Mouse (Mus musculus): ENCODE data around the gene Skint3. TPM values are rescaled to one million over a fixed set of nuclear protein-coding genes. Genes with fewer than 3 reads are reported as not detected.
"Not testable (repeated sequence)": the region's sequence is repeated elsewhere in the genome, so short reads cannot be mapped to it uniquely, and the experiment has no call there.

Gene Skint3
- polyA plus RNA-seq (2016; fragmentation: Nextera tagmentation; extraction: Ambion mirVana) = not detected in 2 replicates

- no peaks in the 10 kb centered on the region for H3K4me1 ChIP-seq
- H3K9ac ChIP-seq = no peak within 1 kb of the TSS
- H3K4me2 ChIP-seq = no peak within 1 kb of the TSS
- no peaks in the 10 kb centered on the region for H3K36me3 ChIP-seq (replicated peaks)
- whole genome bisulfite sequencing = 93% methylated on average over 1 of the region's 1 CpGs
- no peaks in the 10 kb centered on the region for H3K27me3 ChIP-seq
- 0 out of 2 replicates have a peak, but pooled peaks cover 5% of the 10 kb centered on the region for H3K9me3 ChIP-seq
- H3K27ac ChIP-seq = no peak within 1 kb of the TSS
- H3K4me3 ChIP-seq (replicated peaks) = no peak within 1 kb of the TSS
- no peak for ATAC-seq (ENCODE audit: low FRiP score)
These were observed at the start of gene Skint3 for GRCm38 (mm10) chr4:112231945-112232344. Gene Skint3, plus strand, starts transcription at chr4:112232245.

- no peaks in the 10 kb centered on the region for H3K36me3 ChIP-seq (replicated peaks)
- no peak overlapping the region for H3K27ac ChIP-seq
- 85% methylated on average over 1 of the region's 1 CpGs for WGBS
- H3K9me3 ChIP-seq = 0 out of 2 replicates have a peak, but pooled peaks cover 15% of the 10 kb centered on the region
- no peaks in the 10 kb centered on the region for H3K4me1 ChIP-seq
- no peaks in the 10 kb centered on the region for H3K27me3 ChIP-seq
- no peak overlapping the region for H3K4me3 ChIP-seq (replicated peaks)
- no peak for ATAC-seq (ENCODE audit: low FRiP score)
- H3K9ac ChIP-seq = no peak overlapping the region
- no peak overlapping the region for H3K4me2 ChIP-seq
These were observed 11.4 kb downstream of the Skint3 start for GRCm38 (mm10) chr4:112243416-112243815.

GRCm38 (mm10) chr4:112243951-112244350, 11.9 kb downstream of the Skint3 start:
- no peak overlapping the region for H3K9ac ChIP-seq
- H3K27me3 ChIP-seq = no peaks in the 10 kb centered on the region
- H3K36me3 ChIP-seq (replicated peaks) = no peaks in the 10 kb centered on the region
- no peaks in the 10 kb centered on the region for H3K4me1 ChIP-seq
- H3K4me2 ChIP-seq = no peak overlapping the region
- H3K27ac ChIP-seq = no peak overlapping the region
- H3K9me3 ChIP-seq = 0 out of 2 replicates have a peak, but pooled peaks cover 15% of the 10 kb centered on the region
- WGBS = 90% methylated on average over 3 of the region's 3 CpGs
- no peak overlapping the region for H3K4me3 ChIP-seq (replicated peaks)
- ATAC-seq (ENCODE audit: low FRiP score) = no peak

GRCm38 (mm10) chr4:112256022-112256421, 24.0 kb downstream of the Skint3 start:
- Histone ChIP-seq H3K9ac (no peak overlapping the region), H3K27me3 (no peaks in the 10 kb centered on the region), H3K4me1 (no peaks in the 10 kb centered on the region), H3K36me3 (replicated peaks) (no peaks in the 10 kb centered on the region), H3K4me3 (replicated peaks) (no peak overlapping the region), H3K4me2 (no peak overlapping the region), H3K27ac (no peak overlapping the region), H3K9me3 (0 out of 2 replicates have a peak, but pooled peaks cover 4% of the 10 kb centered on the region)
- 80% methylated on average over 5 of the region's 5 CpGs for WGBS
- no peak for ATAC-seq (ENCODE audit: low FRiP score)

GRCm38 (mm10) chr4:112287178-112287974, 55.3 kb downstream of the Skint3 start:
- WGBS = 80% methylated on average over 12 of the region's 12 CpGs
- H3K27ac ChIP-seq = no peak overlapping the region
- no peaks in the 10 kb centered on the region for H3K4me1 ChIP-seq
- ATAC-seq (ENCODE audit: low FRiP score) = no peak
- H3K9ac ChIP-seq = no peak overlapping the region
- no peaks in the 10 kb centered on the region for H3K36me3 ChIP-seq (replicated peaks)
- no peak overlapping the region for H3K4me3 ChIP-seq (replicated peaks)
- peaks cover 11% of the 10 kb centered on the region for H3K9me3 ChIP-seq
- H3K4me2 ChIP-seq = no peak overlapping the region
- H3K27me3 ChIP-seq = no peaks in the 10 kb centered on the region

- ATAC-seq (ENCODE audit: low FRiP score) = no peak
These were observed 56.4 kb downstream of the Skint3 start for GRCm38 (mm10) chr4:112288396-112288795.

GRCm38 (mm10) chr4:112302305-112302704, 70.3 kb downstream of the Skint3 start:
- Histone ChIP-seq H3K27me3 (no peaks in the 10 kb centered on the region), H3K27ac (no peak overlapping the region), H3K9me3 (peaks cover 19% of the 10 kb centered on the region), H3K4me1 (no peaks in the 10 kb centered on the region), H3K9ac (no peak overlapping the region), H3K4me3 (replicated peaks) (no peak overlapping the region), H3K36me3 (replicated peaks) (no peaks in the 10 kb centered on the region), H3K4me2 (no peak overlapping the region)
- WGBS = 78% methylated on average over 1 of the region's 1 CpGs
- ATAC-seq (ENCODE audit: low FRiP score) = no peak

More at GRCm38 (mm10) chr4:112288396-112288795, 56.4 kb downstream of the Skint3 start:
- WGBS = 87% methylated on average over 4 of the region's 4 CpGs
- Histone ChIP-seq H3K27me3 (no peaks in the 10 kb centered on the region), H3K4me3 (replicated peaks) (no peak overlapping the region), H3K9me3 (peaks cover 11% of the 10 kb centered on the region), H3K4me1 (no peaks in the 10 kb centered on the region), H3K4me2 (no peak overlapping the region), H3K36me3 (replicated peaks) (no peaks in the 10 kb centered on the region), H3K9ac (no peak overlapping the region), H3K27ac (no peak overlapping the region)

- Histone ChIP-seq H3K9me3 (peaks cover 19% of the 10 kb centered on the region), H3K36me3 (replicated peaks) (no peaks in the 10 kb centered on the region), H3K4me1 (no peaks in the 10 kb centered on the region), H3K4me3 (replicated peaks) (no peak overlapping the region), H3K27me3 (no peaks in the 10 kb centered on the region), H3K9ac (no peak overlapping the region), H3K27ac (no peak overlapping the region), H3K4me2 (no peak overlapping the region)
- ATAC-seq (ENCODE audit: low FRiP score) = no peak
- WGBS = 90% methylated on average over 3 of the region's 3 CpGs
These were observed 70.9 kb downstream of the Skint3 start for GRCm38 (mm10) chr4:112302855-112303509.

- 91% methylated on average over 17 of the region's 17 CpGs for WGBS
- H3K4me3 ChIP-seq (replicated peaks); H3K9ac ChIP-seq; H3K9me3 ChIP-seq; H3K4me2 ChIP-seq; H3K27me3 ChIP-seq; H3K27ac ChIP-seq; H3K36me3 ChIP-seq (replicated peaks); ATAC-seq (ENCODE audit: low FRiP score); H3K4me1 ChIP-seq: not testable (repeated sequence)
These were observed 117.1 kb downstream of the Skint3 start for GRCm38 (mm10) chr4:112349111-112349510.

Other genes with a start within 250 kb of the Skint3 start
- gene Skint1, start 226.0 kb upstream of the Skint3 start, polyA plus RNA-seq (2016; fragmentation: Nextera tagmentation; extraction: Ambion mirVana) = not detected in 2 replicates
- gene Skint4, start 160.2 kb upstream of the Skint3 start, polyA plus RNA-seq (2016; fragmentation: Nextera tagmentation; extraction: Ambion mirVana) = not detected in 2 replicates
- not detected in 2 replicates for gene Skint9, start 201.7 kb downstream of the Skint3 start, polyA plus RNA-seq (2016; fragmentation: Nextera tagmentation; extraction: Ambion mirVana)

Measured in forebrain, embryonic 12.5 days (tissue).